Mouse (Mus musculus) brain, embryonic 14.5 days (tissue): ENCODE measurements around the gene Sec14l5.

ENCODE experiments used
- CTCF ChIP-seq: fragments of 200-500 bp; IDR thresholded peaks from 2 replicates; pipeline ENCODE4 v1.5.1; 2012; ENCODE audit warnings: inconsistent platforms, mild to moderate bottlenecking, moderate library complexity, borderline replicate concordance; ENCODE audit not compliant: insufficient read depth, insufficient read length; ENCODE audit errors: extremely low read depth
- POLR2A ChIP-seq: fragments of 200-500 bp; IDR thresholded peaks from 2 replicates; pipeline ENCODE4 v1.6.1; 2012; ENCODE audit warnings: mild to moderate bottlenecking, inconsistent platforms, borderline replicate concordance; ENCODE audit not compliant: poor library complexity, insufficient read depth, insufficient read length, severe bottlenecking; ENCODE audit errors: extremely low read depth

- no peak for TF ChIP-seq CTCF
- no peak for TF ChIP-seq POLR2A
Observed at GRCm38 (mm10) chr16:5164327-5164726, 17.4 kb downstream of the Sec14l5 start.
